Comparison of ENCODE assay signal across 20 mouse cellular contexts in genomic region chr4:135335327-135336022, GRCm38 (mm10). TPM values are rescaled to one million over a fixed set of nuclear protein-coding genes. Genes with fewer than 3 reads are reported as not detected.
DNase-seq lines count a peak whose midpoint lies in the region; ATAC-seq and TF ChIP-seq lines count a peak whose summit lies in the region.
"Had no signal": no experiment of that assay in that cellular context is flagged by ENCODE, and none has a peak within 500 bp of the region (broad histone marks: within the 10 kb centered on the region; RNA-seq: fewer than 3 reads in every experiment).

No protein-coding gene starts in this region.

- H3K27me3 ChIP-seq in lung, embryonic 15.5 days = no peaks in the 10 kb centered on the region
- no peaks in the 10 kb centered on the region for H3K27me3 ChIP-seq in small intestine, adult 2 months (ENCODE audit: control insufficient read depth, insufficient read depth, low read length)
- H3K27me3 ChIP-seq: heart, embryonic 12.5 days; neural tube, embryonic 15.5 days; Patski had no signal

- no peak for TF ChIP-seq POLR2A in small intestine, adult 2 months (IDR thresholded peaks at IDR 0.05; ENCODE audit: low read depth, low read length)

- 56% methylated on average over 9 of the region's 9 CpGs for WGBS in lung, embryonic 15.5 days
- 26% methylated on average over 9 of the region's 9 CpGs for WGBS in small intestine, adult 2 months

- no peak overlapping the region for H3K4me2 ChIP-seq in lung, embryonic 15.5 days
- H3K4me2 ChIP-seq: heart, embryonic 12.5 days; midbrain, embryonic 11.5 days; neural tube, embryonic 15.5 days had no signal

- H3K9me3 ChIP-seq in lung, embryonic 15.5 days = no peaks in the 10 kb centered on the region
- H3K9me3 ChIP-seq: heart, embryonic 12.5 days; neural tube, embryonic 15.5 days had no signal

- no peak for ATAC-seq in lung, embryonic 15.5 days (ENCODE audit: borderline replicate concordance, extremely low read depth, low FRiP score, low TSS enrichment)
- ATAC-seq: forebrain, postnatal 0 days; hindbrain, postnatal 0 days; Patski had no signal

- H3K4me3 ChIP-seq in lung, embryonic 15.5 days = no peak overlapping the region
- no peak overlapping the region for H3K4me3 ChIP-seq in small intestine, adult 2 months (ENCODE audit: low read depth, low read length)
- H3K4me3 ChIP-seq: heart, embryonic 12.5 days; neural tube, embryonic 15.5 days had no signal

- H3K9ac ChIP-seq in lung, embryonic 15.5 days = no peak overlapping the region
- H3K9ac ChIP-seq: forebrain, postnatal 0 days; heart, embryonic 12.5 days; neural tube, embryonic 15.5 days had no signal

- H3K27ac ChIP-seq in lung, embryonic 15.5 days = peak overlapping the region; percentile 33; the same call in 1 of the 2 replicates
- 0 out of 2 replicates have a peak overlapping the region, but pooled peaks have one; percentile 4 for H3K27ac ChIP-seq in small intestine, adult 2 months (ENCODE audit: insufficient read depth, low read depth, low read length)
- H3K27ac ChIP-seq: hindbrain, postnatal 0 days; neural tube, embryonic 15.5 days had no signal

- no peak for DNase-seq in lung, postnatal 25 days (ENCODE audit: low spot score)
- peak; percentile 56 for DNase-seq in kidney, adult 18-20 months
- peak; percentile 50 to 83 for DNase-seq in kidney, postnatal 25 days
- no peak for DNase-seq in left cerebral cortex, postnatal 10 days (ENCODE audit: extremely low spot score in 1 of 2, low spot score in 2 of 2)
- no peak for DNase-seq in adrenal gland, adult 18-20 months (ENCODE audit: low spot score in 2 of 2)
- DNase-seq in left cerebral cortex, adult 18-20 months (ENCODE audit: low spot score in 2 of 2) = no peak
- DNase-seq: cerebellum, adult 11 months; forebrain, postnatal 0 days; gastrocnemius, postnatal 25 days; heart, postnatal 4 days; lung, postnatal 10 days; right cerebral cortex, postnatal 4 days; thymus, postnatal 25 days had no signal

- peaks cover 11% of the 10 kb centered on the region; the same call in 1 of the 2 replicates for H3K4me1 ChIP-seq in lung, embryonic 15.5 days
- H3K4me1 ChIP-seq in small intestine, adult 2 months (ENCODE audit: control insufficient read depth, insufficient read depth, insufficient read length, low read length) = peaks cover 10% of the 10 kb centered on the region; the same call in 1 of the 2 replicates
- H3K4me1 ChIP-seq: heart, embryonic 12.5 days; neural tube, embryonic 15.5 days had no signal

- H3K36me3 ChIP-seq in lung, embryonic 15.5 days = peaks cover 96% of the 10 kb centered on the region
- H3K36me3 ChIP-seq in small intestine, adult 2 months (ENCODE audit: control insufficient read depth, insufficient read depth, low read length) = peaks cover 74% of the 10 kb centered on the region

- TF ChIP-seq CTCF in small intestine, adult 2 months (IDR thresholded peaks at IDR 0.05; ENCODE audit: extremely low read depth, insufficient read length, insufficient replicate concordance, low read depth, low read length) = no peak

- intact Hi-C loops in left cerebral cortex, postnatal 10 days (cut with DNase I) = no loop called here

RNA-seq across cellular contexts. Expression of gene Srrm1, which starts 17.6 kb away (rescaled TPM):
- 199 and 209 TPM in 2 replicates for polyA plus RNA-seq in lung, embryonic 15.5 days (2015; fragmentation: Nextera tagmentation; extraction: Ambion mirVana)
- 7.4 and 12.2 TPM in 2 replicates for polyA plus RNA-seq in small intestine, adult 2 months (2012; rRNA removed)
- total RNA-seq in left cerebral cortex, postnatal 10 days (2021) = 100 to 1,000 TPM; 133 to 134 TPM
- total RNA-seq in adrenal gland, adult 18-20 months (2021) = 100 to 1,000 TPM in 1 of 2 experiments, 10 to 100 TPM in 1; 99.3 to 114 TPM
- 100 to 1,000 TPM; 131 to 132 TPM for total RNA-seq in left cerebral cortex, adult 18-20 months (2021)

Comparison
In these comparisons a context has a peak if more than half of its experiments do, and no peak if none do; other contexts are left out.
1. DNase-seq: peak in kidney, adult 18-20 months (single experiment) and kidney, postnatal 25 days (2 of 2); none in lung, postnatal 25 days (single experiment), left cerebral cortex, postnatal 10 days (0 of 2), adrenal gland, adult 18-20 months (0 of 2) and left cerebral cortex, adult 18-20 months (0 of 2).